Mouse (Mus musculus): ENCODE measurements at regions not wholly inside any gene's neighbourhood (a gene's known extent, or its start where the extent isn't known, plus 50 kb on each side); places are given as distances from the start of the nearest gene placed in this dataset.

DNA sequence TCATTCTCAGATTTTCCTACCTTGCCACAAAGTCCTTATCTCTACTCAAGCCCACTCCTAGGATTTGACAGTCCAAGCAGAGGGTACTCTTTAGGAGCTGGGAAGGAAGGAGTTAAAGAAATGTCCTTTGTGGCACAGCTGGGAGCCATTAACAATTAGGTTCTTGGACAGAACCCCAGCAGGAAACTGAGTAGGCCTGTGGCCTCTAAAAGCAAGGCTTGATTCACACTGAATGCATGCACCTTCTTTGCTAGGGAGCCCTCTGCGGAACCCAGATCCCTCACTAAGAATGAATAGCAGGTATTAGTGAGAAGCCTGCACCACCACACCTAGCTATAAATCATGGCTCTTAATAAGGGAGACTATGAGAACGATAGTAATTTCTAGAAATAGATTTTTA lies 595.3 kb downstream of the Lmo4 start:
- no peaks in the 10 kb centered on the region for H3K4me1 ChIP-seq (ENCODE audit: control insufficient read depth, insufficient read depth, low read length)
- no peak overlapping the region for H3K4me3 ChIP-seq (ENCODE audit: low read depth, low read length)
- no peaks in the 10 kb centered on the region for H3K9me3 ChIP-seq (replicated peaks; ENCODE audit: control insufficient read depth, insufficient read depth, low read length, poor library complexity, severe bottlenecking)
- no peak for TF ChIP-seq CTCF (IDR thresholded peaks at IDR 0.05; ENCODE audit: low read depth, low read length)
- TF ChIP-seq POLR2A (IDR thresholded peaks at IDR 0.05; ENCODE audit: insufficient read depth, low read length): no peak
- no peak for TF ChIP-seq EP300 (IDR thresholded peaks at IDR 0.05; ENCODE audit: insufficient read depth, low read depth, low read length)
- no peak overlapping the region for H3K9ac ChIP-seq (ENCODE audit: low read depth, poor library complexity, severe bottlenecking)
- no peak overlapping the region for H3K27ac ChIP-seq (ENCODE audit: insufficient read depth, low read length)
- no peaks in the 10 kb centered on the region for H3K36me3 ChIP-seq (ENCODE audit: control insufficient read depth, insufficient read depth, low read length, poor library complexity, severe bottlenecking)
- H3K27me3 ChIP-seq (ENCODE audit: control insufficient read depth, insufficient read depth, low read length, poor library complexity, severe bottlenecking): no peaks in the 10 kb centered on the region

DNA sequence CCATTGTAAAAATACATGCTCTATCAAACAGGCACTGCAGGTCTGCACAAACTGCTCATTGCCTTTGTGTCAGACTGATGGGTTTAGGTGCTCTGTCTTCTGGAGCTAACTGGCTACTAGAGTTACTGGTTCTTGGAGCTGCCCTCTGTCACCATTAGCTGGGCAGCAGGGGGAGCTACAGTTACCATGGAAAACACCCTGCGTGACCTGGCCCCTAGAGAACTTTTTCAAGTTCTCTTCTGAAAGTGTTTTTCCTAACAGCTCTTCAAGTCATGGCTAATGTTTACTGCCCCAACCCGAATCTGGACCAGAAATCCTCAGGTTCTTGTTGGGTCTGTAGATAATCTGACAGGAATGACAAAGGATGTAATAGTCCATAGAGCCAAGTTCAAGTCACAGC lies 605.9 kb downstream of the Lmo4 start:
- Histone ChIP-seq H3K4me1 (ENCODE audit: control insufficient read depth, insufficient read depth, low read length) (no peaks in the 10 kb centered on the region), H3K36me3 (ENCODE audit: control insufficient read depth, insufficient read depth, low read length, poor library complexity, severe bottlenecking) (no peaks in the 10 kb centered on the region), H3K27ac (ENCODE audit: insufficient read depth, low read length) (no peak overlapping the region), H3K4me3 (ENCODE audit: low read depth, low read length) (no peak overlapping the region), H3K9ac (ENCODE audit: low read depth, poor library complexity, severe bottlenecking) (no peak overlapping the region), H3K27me3 (ENCODE audit: control insufficient read depth, insufficient read depth, low read length, poor library complexity, severe bottlenecking) (no peaks in the 10 kb centered on the region), H3K9me3 (replicated peaks; ENCODE audit: control insufficient read depth, insufficient read depth, low read length, poor library complexity, severe bottlenecking) (no peaks in the 10 kb centered on the region)
- no peak for TF ChIP-seq EP300 (IDR thresholded peaks at IDR 0.05; ENCODE audit: insufficient read depth, low read depth, low read length)
- peak; percentile 14 for TF ChIP-seq CTCF (IDR thresholded peaks at IDR 0.05; ENCODE audit: low read depth, low read length)

DNA sequence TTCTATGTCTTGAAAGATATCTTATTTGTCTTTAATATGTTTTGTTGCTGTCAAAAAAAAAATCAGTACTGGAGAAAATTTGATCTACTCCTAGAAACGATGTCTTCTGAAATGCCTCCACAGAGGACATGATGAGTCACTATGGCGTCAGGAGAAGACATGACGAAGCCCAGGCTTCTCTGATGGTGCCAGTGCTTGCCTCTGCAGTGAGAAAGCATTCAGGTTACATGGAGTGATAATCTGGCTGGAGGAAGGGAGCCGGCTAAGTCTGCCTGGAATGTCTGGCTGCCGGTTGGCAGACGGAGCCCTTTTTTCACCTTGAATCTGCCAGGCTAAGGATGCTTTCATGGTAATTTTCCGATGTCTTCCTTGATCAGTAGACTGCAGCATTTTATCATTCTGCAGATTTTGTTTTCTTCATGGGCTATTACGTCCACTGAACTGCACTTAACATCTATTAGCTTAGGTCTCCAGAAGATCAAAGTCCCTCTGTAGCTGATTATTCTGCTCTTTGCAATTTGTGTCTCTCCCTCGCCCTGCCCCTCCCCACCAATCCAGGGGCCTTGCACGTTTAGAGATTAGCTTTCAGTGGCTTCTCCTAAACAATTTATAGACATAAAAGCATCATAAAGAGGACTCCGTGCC lies 607.9 kb downstream of the Lmo4 start:
- Histone ChIP-seq H3K4me1 (ENCODE audit: control insufficient read depth, insufficient read depth, low read length) (no peaks in the 10 kb centered on the region), H3K9ac (ENCODE audit: low read depth, poor library complexity, severe bottlenecking) (no peak overlapping the region), H3K27me3 (ENCODE audit: control insufficient read depth, insufficient read depth, low read length, poor library complexity, severe bottlenecking) (no peaks in the 10 kb centered on the region), H3K36me3 (ENCODE audit: control insufficient read depth, insufficient read depth, low read length, poor library complexity, severe bottlenecking) (no peaks in the 10 kb centered on the region), H3K27ac (ENCODE audit: insufficient read depth, low read length) (no peak overlapping the region), H3K4me3 (ENCODE audit: low read depth, low read length) (no peak overlapping the region), H3K9me3 (replicated peaks; ENCODE audit: control insufficient read depth, insufficient read depth, low read length, poor library complexity, severe bottlenecking) (no peaks in the 10 kb centered on the region)
- TF ChIP-seq POLR2A (IDR thresholded peaks at IDR 0.05; ENCODE audit: insufficient read depth, low read length) (no peak), EP300 (IDR thresholded peaks at IDR 0.05; ENCODE audit: insufficient read depth, low read depth, low read length) (no peak), CTCF (IDR thresholded peaks at IDR 0.05; ENCODE audit: low read depth, low read length) (no peak)

DNA sequence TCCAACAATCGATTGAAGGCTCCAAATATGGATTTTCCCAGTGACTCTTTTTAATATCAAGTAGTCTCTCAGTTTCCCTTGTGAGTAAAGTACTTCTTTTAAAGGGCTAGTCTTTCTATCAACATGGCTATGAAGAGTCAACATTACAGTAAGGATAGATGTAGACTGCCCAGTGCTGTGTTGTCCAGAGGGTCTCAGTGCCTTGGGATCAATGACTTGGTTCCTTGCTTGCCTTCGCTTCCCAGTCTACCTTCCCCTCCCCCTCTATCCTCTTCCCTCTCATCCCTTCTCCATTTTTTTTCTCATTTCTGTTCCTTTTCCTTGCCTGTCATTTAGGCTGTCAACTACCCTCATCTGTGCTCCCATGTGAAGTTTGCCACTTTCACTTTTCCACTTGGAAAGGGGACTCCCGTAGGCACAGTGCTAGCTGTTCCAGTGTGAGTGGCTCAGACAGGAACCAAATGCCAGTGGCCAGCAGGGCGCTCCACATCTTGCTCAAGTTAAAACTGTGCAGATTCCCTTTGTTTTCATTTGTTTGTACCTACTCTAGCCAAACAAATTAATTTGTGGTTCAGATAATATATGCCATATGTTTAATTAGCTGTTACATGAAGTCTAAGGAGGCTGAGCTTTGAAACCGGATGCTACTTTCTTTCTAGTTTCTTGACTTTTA lies 608.9 kb downstream of the Lmo4 start:
- H3K9me3 ChIP-seq (replicated peaks; ENCODE audit: control insufficient read depth, insufficient read depth, low read length, poor library complexity, severe bottlenecking): no peaks in the 10 kb centered on the region
- H3K9ac ChIP-seq (ENCODE audit: low read depth, poor library complexity, severe bottlenecking): no peak overlapping the region
- TF ChIP-seq POLR2A (IDR thresholded peaks at IDR 0.05; ENCODE audit: insufficient read depth, low read length): no peak
- no peak for TF ChIP-seq CTCF (IDR thresholded peaks at IDR 0.05; ENCODE audit: low read depth, low read length)
- TF ChIP-seq EP300 (IDR thresholded peaks at IDR 0.05; ENCODE audit: insufficient read depth, low read depth, low read length): no peak
- H3K36me3 ChIP-seq (ENCODE audit: control insufficient read depth, insufficient read depth, low read length, poor library complexity, severe bottlenecking): no peaks in the 10 kb centered on the region
- H3K4me3 ChIP-seq (ENCODE audit: low read depth, low read length): no peak overlapping the region
- H3K27ac ChIP-seq (ENCODE audit: insufficient read depth, low read length): no peak overlapping the region
- no peaks in the 10 kb centered on the region for H3K27me3 ChIP-seq (ENCODE audit: control insufficient read depth, insufficient read depth, low read length, poor library complexity, severe bottlenecking)
- no peaks in the 10 kb centered on the region for H3K4me1 ChIP-seq (ENCODE audit: control insufficient read depth, insufficient read depth, low read length)

DNA sequence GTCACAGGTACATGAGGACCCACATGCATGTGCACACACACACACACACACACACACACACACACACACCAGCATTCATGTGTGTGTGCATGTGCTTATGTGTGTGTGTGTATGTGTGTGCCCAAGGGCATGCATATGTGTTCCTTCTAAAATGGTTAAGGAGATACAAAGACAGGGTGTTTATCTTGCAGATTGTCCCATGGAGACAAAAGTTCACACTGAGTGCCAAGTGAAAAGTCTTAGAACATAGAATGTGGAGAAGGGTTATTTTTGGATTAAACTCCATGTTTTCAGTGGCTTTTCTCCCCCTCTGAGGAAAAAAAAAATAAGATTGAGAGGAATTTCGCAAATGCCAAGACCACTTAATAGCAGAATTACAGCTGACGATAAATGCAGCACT lies 609.9 kb downstream of the Lmo4 start:
- Histone ChIP-seq H3K27me3 (ENCODE audit: control insufficient read depth, insufficient read depth, low read length, poor library complexity, severe bottlenecking) (no peaks in the 10 kb centered on the region), H3K9ac (ENCODE audit: low read depth, poor library complexity, severe bottlenecking) (no peak overlapping the region), H3K4me3 (ENCODE audit: low read depth, low read length) (no peak overlapping the region), H3K27ac (ENCODE audit: insufficient read depth, low read length) (no peak overlapping the region), H3K36me3 (ENCODE audit: control insufficient read depth, insufficient read depth, low read length, poor library complexity, severe bottlenecking) (no peaks in the 10 kb centered on the region), H3K9me3 (replicated peaks; ENCODE audit: control insufficient read depth, insufficient read depth, low read length, poor library complexity, severe bottlenecking) (no peaks in the 10 kb centered on the region), H3K4me1 (ENCODE audit: control insufficient read depth, insufficient read depth, low read length) (no peaks in the 10 kb centered on the region)
- TF ChIP-seq POLR2A (IDR thresholded peaks at IDR 0.05; ENCODE audit: insufficient read depth, low read length): no peak
- TF ChIP-seq CTCF (IDR thresholded peaks at IDR 0.05; ENCODE audit: low read depth, low read length): no peak
- no peak for TF ChIP-seq EP300 (IDR thresholded peaks at IDR 0.05; ENCODE audit: insufficient read depth, low read depth, low read length)

DNA sequence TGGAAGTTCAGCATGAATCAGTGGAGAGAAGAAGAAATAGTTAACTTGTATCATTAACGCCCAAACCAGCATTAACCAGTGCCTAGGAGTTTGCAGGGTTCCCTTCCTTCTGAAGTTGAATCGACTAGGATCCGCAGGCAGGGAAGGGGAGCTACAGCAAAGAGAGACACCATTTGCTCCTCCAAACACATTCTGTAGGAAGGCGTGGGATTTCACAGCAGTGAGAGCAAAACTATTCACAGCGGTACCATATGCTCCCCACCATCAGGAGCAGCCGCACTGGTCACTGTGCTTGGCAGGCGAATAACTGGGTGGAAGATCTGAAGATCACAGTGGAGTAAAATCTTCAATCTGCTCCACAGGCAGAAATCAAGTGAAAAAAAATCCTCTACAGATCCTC lies 610.3 kb downstream of the Lmo4 start:
- TF ChIP-seq POLR2A (IDR thresholded peaks at IDR 0.05; ENCODE audit: insufficient read depth, low read length): no peak
- no peak for TF ChIP-seq CTCF (IDR thresholded peaks at IDR 0.05; ENCODE audit: low read depth, low read length)
- Histone ChIP-seq H3K9ac (ENCODE audit: low read depth, poor library complexity, severe bottlenecking) (no peak overlapping the region), H3K27me3 (ENCODE audit: control insufficient read depth, insufficient read depth, low read length, poor library complexity, severe bottlenecking) (no peaks in the 10 kb centered on the region), H3K27ac (ENCODE audit: insufficient read depth, low read length) (no peak overlapping the region), H3K36me3 (ENCODE audit: control insufficient read depth, insufficient read depth, low read length, poor library complexity, severe bottlenecking) (no peaks in the 10 kb centered on the region), H3K4me1 (ENCODE audit: control insufficient read depth, insufficient read depth, low read length) (no peaks in the 10 kb centered on the region), H3K9me3 (replicated peaks; ENCODE audit: control insufficient read depth, insufficient read depth, low read length, poor library complexity, severe bottlenecking) (no peaks in the 10 kb centered on the region), H3K4me3 (ENCODE audit: low read depth, low read length) (no peak overlapping the region)
